Mouse (Mus musculus): ENCODE results near the gene Ifna5.
A peak's percentile ranks its signal among the peaks of the same experiment; 100 is the strongest.

- peak; percentile 73 for TF ChIP-seq CTCF (IDR thresholded peaks at IDR 0.05)
- no peak for TF ChIP-seq POLR2A (IDR thresholded peaks at IDR 0.05; ENCODE audit: insufficient read depth, low read depth, low read length)
These were observed 4.8 kb upstream of the Ifna5 start for GRCm38 (mm10) chr4:88830523-88830922.

Data from heart, adult 2 months (tissue).